Mouse (Mus musculus): ENCODE measurements around the gene 1110002E22Rik.

DNA sequence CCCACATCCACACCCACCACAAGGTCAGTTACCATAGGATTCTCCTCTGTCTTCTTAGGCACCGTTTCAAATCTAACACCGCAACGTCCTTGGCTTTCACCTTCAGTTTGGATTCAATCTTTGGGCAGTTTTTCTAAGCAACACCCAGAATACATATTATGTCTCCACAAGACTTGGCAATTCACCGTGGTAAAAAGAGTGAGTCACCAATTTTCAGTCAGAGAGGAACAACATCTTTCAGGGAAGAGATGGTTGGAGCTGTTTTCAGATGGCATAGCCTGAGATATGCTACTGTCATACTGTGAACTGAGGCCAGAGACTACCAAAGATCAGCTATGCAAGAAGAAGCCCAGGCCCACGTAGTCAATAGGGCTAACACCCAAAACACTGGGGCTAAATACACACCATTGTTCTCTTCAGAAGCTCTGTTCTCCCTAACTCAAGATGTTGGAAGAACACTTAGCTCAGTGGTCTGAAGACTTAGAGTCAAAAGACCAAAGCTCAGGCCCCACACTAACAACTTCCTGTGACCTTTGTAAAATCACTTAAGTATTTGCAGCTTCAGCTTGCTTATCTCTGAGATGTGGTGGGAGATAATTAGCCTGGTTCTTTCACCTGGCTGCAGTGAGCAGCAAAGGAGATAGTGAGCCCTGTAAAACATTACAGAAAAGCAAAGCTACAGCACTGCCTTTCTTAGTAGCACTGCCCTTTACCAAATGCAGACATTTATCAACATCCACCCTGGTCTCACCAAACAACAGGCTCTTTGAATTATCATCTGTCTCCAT lies 37.1 kb upstream of the 1110002E22Rik start:
- TF ChIP-seq CTCF (IDR thresholded peaks at IDR 0.05; ENCODE audit: insufficient read depth, low read depth, low read length) (no peak), POLR2A (IDR thresholded peaks at IDR 0.05; ENCODE audit: insufficient read depth, low read depth, low read length) (no peak)

Measured in olfactory bulb, adult 2 months (tissue).